Mouse (Mus musculus) gastrocnemius, postnatal 10 days (tissue): Measurements from ENCODE around the gene Cdc73. TPM values are rescaled to one million over a fixed set of nuclear protein-coding genes. Genes with fewer than 3 reads are reported as not detected.
"Not testable (repeated sequence)": the region's sequence is repeated elsewhere in the genome, so short reads cannot be mapped to it uniquely, and the experiment has no call there.

ENCODE experiments used
- DNase-seq: peaks from one replicate; pipeline ENCODE4 v3.0.0; 2021; ENCODE audit warnings: mixed read lengths
- long read RNA-seq, 2 experiments: library from polyadenylated mRNA; stranded (forward); transcript quantifications; one replicate each; pipeline ENCODE4 v2.0.0; 2021
- total RNA-seq, 2 experiments: library from RNA; stranded (reverse); gene quantifications; 2 replicates each; pipeline ENCODE4 v1.2.3; 2021

Cdc73 gene
- 10 to 100 TPM; 54.0 to 58.6 TPM for total RNA-seq
- long read RNA-seq, experiment 1, full-length matches to known transcripts = 20 of 25 reads
- long read RNA-seq, experiment 1, partial matches to known transcripts = 1 of 25 reads
- long read RNA-seq, experiment 1, other reads (novel, unspliced or antisense) = 4 of 25 reads
- long read RNA-seq, experiment 2, full-length matches to known transcripts = 15 of 23 reads
- long read RNA-seq, experiment 2, partial matches to known transcripts = 2 of 23 reads
- long read RNA-seq, experiment 2, other reads (novel, unspliced or antisense) = 6 of 23 reads

DNA sequence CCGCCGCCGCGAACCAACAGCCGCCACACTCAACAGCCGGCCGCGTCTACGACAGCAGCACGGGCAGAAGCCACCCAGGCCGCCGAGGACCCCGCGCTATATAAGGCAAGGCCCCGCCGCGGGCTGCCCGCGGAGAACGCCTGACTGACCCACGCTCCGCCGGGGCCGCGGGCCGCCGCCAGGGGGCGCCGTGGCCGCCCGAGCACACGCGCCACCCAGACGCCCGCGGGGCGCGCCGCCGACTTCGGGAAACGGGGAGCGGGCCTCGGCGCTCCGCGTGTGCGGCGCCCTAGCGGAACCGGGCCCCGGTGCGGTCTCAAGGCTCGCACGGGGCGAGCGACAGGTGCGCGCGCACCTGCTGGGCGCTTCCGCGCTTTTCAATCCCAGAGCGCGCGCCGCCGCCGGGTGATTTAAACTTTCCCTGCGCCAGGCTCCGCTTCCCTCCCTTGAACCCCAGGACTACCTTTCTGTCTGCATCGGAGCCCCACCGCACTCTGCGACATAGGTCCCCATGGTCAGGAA is at the start of gene Cdc73:
TSS of gene Cdc73 (minus strand) at position 153 of the 522 bp plus-strand sequence.
- peak; percentile 92 for DNase-seq

GRCm38 (mm10) chr1:143745871-143746270 is 43.2 kb upstream of the Cdc73 start:
- DNase-seq = no peak

- no peak for DNase-seq
Measured at GRCm38 (mm10) chr1:143742186-143742585, 39.5 kb upstream of the Cdc73 start.

- no peak for DNase-seq
Measured at GRCm38 (mm10) chr1:143741331-143741730, 38.6 kb upstream of the Cdc73 start.

GRCm38 (mm10) chr1:143740581-143740980 is 37.9 kb upstream of the Cdc73 start:
- DNase-seq = no peak

GRCm38 (mm10) chr1:143739361-143740350 is 37.0 kb upstream of the Cdc73 start:
- DNase-seq = peak; percentile 79

DNA sequence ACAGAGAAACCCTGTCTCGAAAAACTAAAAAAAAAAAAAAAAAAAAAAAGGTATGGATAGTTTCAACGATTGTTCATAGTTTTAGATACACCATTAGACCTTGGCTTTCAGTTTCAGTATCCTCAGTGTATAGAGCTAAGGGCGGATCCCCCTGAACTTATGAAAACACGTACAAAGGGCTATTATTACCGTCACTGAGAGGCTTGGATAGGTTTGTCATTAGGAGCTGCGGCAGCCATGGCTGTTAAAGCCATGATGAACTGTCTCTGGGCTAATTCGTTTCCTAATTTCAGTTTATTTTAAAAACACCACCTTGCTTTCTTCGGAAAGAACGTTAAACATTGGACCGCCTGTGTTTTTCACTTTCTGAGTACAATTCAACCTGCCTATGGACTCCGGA is 36.1 kb upstream of the Cdc73 start:
- no peak for DNase-seq

GRCm38 (mm10) chr1:143733914-143734410 is 31.3 kb upstream of the Cdc73 start:
- no peak for DNase-seq

GRCm38 (mm10) chr1:143731691-143732090 is 29.0 kb upstream of the Cdc73 start:
- no peak for DNase-seq

DNA sequence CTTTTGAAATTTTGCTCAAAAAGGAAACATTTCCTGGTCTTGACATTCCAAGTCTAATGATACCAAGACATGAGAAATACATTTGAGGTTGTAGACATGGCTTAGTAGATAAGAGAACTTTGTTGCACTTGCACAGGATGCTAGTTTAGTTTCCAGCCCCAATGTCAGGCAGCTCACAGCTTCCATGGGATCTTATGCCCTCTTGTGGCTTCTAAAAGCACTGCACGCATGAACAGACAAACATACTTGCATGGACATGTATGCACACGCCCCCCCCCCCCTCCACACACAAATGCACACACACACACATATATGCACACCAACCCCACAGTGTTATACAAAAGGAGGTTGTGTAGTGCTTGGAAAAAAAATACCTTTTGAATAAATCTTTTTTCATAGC is 28.2 kb upstream of the Cdc73 start:
- no peak for DNase-seq

GRCm38 (mm10) chr1:143727701-143728445 is 25.2 kb upstream of the Cdc73 start:
- no peak for DNase-seq

DNA sequence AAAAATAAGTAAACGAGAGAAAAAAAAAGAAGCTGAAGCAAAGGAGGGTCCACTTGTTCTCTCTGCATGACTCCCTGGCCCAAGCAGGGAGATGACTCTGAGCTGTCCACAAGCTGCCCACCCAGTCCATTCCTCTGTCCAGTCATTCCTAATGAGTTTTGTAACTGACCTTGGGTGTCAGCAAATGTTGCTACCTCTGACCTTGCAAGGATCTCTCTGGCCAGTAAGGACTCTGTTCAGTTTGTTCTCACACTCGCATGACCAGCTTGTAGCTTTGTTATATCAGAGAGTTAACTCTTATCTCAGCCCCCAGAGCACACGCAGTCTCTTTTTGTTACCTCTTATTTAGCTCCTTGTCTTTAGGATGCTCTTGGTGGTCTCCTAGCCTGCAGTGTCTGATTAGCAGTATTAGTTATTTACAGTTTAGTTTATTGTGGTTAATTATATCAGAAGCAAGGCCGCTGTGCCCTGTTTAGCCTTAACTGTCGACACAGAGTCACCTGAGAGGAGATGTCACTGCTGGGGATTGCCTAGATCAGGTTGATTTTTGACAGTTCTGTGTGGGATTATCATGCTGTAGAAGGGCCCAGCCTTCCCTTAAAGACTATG is 21.9 kb upstream of the Cdc73 start:
- DNase-seq = no peak

GRCm38 (mm10) chr1:143716038-143716437 is 13.3 kb upstream of the Cdc73 start, which contains the start of gene Glrx2:
Glrx2 (plus strand) TSS chr1:143716338.
- not testable (repeated sequence) for DNase-seq

GRCm38 (mm10) chr1:143710627-143710976 is 7.9 kb upstream of the Cdc73 start:
- no peak for DNase-seq

- no peak for DNase-seq
Measured at GRCm38 (mm10) chr1:143709966-143710626, 7.4 kb upstream of the Cdc73 start.

- no peak for DNase-seq
Measured at GRCm38 (mm10) chr1:143708361-143708760, 5.7 kb upstream of the Cdc73 start.

- no peak for DNase-seq
Measured at GRCm38 (mm10) chr1:143707006-143707405, 4.3 kb upstream of the Cdc73 start.

DNA sequence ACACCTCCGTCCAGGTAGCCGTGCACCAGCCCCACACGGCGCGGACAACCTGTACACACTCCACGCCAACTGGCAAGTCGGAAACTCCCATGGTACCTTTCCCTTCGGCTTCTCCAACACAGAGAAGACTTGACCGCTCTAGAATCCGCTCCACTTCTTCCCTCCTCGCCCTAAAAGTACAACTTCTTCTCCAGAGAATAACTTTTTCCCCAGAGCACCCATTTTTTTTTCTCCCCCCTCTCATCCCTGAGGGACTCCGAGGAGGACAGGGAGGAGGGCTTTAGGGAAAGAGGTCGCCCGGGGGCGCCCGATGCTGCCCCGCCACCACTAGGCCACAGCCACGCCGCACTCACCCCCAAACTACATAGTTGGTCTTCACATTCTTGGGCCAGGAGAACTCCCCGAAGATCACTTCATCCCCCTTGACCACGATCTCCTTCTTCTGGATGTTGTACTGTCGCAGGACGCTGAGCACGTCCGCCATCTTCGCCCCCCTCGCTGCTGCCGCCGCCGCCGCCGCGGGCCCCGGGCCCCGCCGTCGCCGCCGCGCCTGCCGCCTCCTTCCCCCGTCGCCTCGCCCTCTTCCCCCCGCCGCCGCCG is 452 bp downstream of the Cdc73 start:
- peak; percentile 13 for DNase-seq

DNA sequence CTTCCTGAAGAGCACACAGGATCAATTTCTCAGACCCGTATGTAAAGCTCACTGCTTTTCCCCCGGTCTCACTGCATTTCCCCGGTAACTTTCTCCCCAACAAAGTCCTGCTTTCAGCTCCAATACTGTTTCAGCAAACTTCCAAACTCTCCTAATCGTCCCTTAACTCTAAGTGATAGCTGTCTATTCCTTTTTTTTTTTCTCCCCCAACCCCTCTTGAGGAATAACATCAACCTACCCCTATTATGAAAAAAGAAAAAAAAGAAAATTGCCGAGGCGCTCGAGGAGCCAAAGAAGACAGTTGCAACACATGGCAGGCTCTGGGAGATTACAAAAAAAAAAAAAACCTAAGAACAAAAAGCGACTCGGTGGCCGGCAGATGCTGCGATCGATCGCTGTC is 957 bp downstream of the Cdc73 start:
- DNase-seq = no peak

- no peak for DNase-seq
Measured at GRCm38 (mm10) chr1:143684849-143685248, 17.8 kb downstream of the Cdc73 start.

DNA sequence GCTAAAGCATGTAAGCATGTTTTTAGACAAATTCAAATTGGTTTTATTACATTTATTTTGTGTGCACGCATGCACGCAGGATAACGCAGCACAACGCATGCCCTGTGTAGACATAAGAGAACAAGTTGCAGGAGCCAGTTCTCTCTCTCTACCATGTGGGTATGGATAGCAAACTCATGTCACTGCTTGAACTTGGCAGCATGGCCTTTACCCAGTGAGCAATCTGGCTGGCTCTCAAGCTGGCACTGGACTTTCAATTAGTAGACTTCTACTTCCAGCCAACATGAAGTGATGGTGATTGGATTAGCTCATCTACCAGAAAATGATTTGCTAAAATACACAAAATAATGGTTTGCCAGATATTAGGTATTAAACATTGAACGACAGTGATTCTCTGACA is 21.6 kb downstream of the Cdc73 start:
- DNase-seq = no peak
